Mouse (Mus musculus): ENCODE data around the gene Zfp740. TPM values are rescaled to one million over a fixed set of nuclear protein-coding genes. Genes with fewer than 3 reads are reported as not detected.
A peak's percentile ranks its signal among the peaks of the same experiment; 100 is the strongest.

Zfp740 gene
- total RNA-seq, 2 experiments from 2014 or later: 27.6 to 30.5 TPM

DNA sequence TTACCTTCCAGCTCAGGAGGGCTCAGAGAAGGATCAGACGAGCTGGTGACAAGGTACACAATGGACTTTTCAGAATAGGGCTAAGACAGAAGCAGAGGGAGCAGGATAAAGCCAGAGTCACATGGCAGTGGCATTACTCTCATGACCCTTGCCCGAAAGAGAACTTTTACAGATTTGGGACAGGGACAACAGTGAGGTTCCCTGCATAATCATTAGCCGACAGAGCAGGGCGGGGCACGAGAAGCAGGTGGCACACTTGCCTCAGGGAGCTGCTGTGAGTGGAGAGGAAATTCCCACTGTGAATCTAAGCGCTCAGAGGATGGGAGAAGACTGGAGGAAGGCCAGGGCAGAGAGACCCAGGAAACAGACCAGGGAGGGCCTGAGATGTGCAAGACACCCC lies 14.2 kb upstream of the Zfp740 start:
- no peak for DNase-seq
- intact Hi-C loops (cut with DNase I; ENCODE audit: low total_unique reads): no loop called here

DNA sequence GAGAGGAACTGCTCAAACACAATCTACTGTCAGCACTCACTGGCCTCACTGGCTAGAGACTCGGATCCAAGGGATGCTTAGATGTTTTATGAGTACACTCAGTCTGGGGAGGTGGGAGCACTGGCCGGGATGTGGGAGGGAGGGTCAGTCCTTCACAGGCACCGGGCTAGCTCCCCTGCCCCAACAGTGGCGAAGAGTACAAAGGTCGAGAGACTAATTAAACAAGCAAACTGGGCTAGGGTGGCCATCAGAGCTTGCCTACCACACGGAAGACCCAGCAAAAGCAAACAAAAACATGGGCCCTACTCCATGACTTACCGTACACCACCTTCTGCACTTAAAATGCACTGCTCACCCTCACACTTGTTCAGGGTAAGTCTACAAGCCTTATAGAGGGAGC lies 11.3 kb upstream of the Zfp740 start:
- intact Hi-C loops (cut with DNase I; ENCODE audit: low total_unique reads): no loop called here
- no peak for DNase-seq

DNA sequence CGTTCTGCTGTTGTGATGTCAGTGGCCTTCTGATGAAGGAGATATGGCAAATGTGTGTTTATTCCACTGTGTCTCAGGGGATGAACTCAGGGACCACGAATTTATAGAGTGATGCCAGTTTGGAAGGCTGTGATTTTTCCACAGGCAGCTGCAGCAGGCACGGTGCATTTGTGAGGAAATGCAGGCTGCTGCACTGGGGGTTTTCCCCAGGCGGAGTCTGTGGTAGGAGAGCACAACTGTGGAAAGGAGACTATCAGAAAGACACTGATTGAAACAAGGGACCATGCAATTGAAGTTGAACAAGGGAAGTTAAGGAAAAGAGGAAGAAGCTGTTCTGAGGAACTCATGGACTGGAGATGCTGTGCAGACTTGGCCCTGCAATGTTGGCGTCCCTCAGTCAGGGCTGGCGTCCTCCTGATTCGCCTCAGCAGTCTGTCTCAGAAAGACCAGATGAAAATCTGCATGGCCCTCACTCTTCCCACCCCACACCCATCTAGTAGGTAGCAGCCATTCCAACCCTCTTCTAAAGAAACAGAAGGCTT lies 10.7 kb upstream of the Zfp740 start:
- DNase-seq: no peak
- intact Hi-C loops (cut with DNase I; ENCODE audit: low total_unique reads): no loop called here

DNA sequence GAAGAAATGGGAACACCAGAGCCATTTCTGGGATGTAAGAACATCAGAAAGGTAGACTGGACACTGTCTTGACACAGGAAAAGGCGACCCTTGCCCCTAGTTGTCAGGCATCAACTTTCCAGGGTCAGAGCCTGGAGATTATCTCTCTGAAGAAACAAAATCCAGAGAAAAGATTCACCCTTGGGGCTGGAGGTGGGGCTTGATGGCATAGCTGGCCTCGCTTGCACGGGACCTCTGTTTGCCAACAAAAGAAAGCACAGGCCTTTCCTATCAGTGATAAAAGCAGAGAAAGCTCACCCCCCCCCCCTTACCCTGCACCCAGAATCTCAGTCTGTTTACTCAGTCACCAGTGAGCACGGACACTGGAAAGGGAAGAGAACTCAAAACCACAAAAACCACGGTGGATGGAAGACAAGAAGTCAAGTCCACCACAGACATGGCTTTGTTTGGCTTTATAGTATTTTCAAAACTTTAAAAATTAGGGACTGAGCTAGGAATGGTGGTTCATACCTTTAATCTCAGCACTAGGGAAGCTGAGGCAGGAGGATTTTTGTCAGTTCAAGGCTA lies 10.1 kb upstream of the Zfp740 start:
- DNase-seq: no peak
- intact Hi-C loops (cut with DNase I; ENCODE audit: low total_unique reads): no loop called here

DNA sequence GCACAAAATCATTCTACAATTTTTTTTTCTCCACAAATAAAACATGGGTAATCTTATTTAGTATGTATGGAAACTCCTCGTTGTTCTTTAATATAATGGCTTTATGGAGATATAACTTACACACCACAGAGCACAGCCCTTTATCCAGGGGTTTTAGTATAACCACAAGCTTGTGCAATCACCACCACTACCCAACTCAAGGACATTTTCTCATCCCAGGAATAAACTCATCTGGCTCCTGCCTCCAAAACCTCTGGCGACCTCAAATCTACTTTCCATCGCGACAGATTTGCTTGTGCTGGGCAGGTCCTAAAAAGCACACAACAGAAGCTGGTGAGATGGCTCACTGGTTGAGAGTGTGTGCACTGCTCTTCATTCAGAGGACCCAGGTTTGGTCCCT lies 9.4 kb upstream of the Zfp740 start:
- no peak for DNase-seq
- intact Hi-C loops (cut with DNase I; ENCODE audit: low total_unique reads): no loop called here

DNA sequence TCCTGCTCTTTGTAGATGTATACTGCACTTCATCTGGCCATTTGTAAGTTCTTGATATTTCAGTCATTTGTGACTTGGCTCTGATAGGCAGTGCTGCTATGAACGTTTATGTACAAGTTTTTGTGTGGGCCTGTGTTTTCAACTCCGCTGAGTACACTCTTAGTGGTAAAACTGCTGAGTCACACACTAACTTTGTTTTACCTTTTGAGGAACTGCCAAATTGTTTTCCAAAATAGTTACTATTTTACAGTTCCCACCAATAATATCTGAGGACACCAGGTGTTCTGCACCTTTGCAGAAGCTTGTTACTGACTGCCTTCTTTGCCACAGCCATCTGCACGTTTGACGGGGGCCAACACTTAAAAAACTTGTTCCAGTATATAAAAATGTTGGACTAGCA lies 8.6 kb upstream of the Zfp740 start:
- intact Hi-C loops (cut with DNase I; ENCODE audit: low total_unique reads): no loop called here
- no peak for DNase-seq

DNA sequence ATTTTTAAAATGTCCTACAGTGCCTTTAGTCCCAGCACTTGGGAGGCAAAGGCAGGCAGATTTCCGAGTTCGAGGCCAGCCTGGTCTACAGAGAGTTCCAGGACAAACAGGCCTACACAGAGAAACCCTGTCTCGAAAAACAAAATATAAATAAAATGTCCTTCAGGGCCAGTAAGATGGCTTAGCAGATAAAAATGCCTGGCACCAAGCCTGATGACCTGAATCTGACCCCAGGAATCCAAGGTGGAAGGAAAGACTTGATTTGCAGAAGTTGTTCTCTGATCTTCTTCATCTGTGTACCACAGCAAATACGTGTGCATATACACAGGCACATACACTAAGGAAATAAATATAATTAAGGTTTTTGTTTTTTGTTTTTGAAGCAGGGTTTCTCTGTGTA lies 7.7 kb upstream of the Zfp740 start:
- intact Hi-C loops (cut with DNase I; ENCODE audit: low total_unique reads): no loop called here
- no peak for DNase-seq

DNA sequence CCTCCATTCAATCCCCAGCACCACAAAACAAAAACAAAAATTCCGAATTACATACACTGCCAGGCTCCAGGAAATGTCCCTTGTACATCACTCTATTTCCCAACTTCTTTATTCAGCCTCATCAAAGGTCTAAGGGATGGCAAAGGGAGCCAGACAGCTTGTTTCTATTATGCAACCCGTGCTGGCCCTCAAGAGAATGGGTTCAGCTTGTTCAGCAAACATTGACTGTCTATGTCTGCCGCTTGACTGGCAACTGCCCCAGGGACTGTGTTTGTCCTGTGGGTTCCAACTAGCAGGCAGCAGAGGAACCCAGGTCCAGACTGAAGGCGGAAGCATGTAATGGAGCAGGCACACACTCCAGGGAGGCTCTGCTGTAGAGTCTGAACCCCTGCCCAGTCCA lies 4.2 kb upstream of the Zfp740 start:
- intact Hi-C loops (cut with DNase I; ENCODE audit: low total_unique reads): no loop called here

DNA sequence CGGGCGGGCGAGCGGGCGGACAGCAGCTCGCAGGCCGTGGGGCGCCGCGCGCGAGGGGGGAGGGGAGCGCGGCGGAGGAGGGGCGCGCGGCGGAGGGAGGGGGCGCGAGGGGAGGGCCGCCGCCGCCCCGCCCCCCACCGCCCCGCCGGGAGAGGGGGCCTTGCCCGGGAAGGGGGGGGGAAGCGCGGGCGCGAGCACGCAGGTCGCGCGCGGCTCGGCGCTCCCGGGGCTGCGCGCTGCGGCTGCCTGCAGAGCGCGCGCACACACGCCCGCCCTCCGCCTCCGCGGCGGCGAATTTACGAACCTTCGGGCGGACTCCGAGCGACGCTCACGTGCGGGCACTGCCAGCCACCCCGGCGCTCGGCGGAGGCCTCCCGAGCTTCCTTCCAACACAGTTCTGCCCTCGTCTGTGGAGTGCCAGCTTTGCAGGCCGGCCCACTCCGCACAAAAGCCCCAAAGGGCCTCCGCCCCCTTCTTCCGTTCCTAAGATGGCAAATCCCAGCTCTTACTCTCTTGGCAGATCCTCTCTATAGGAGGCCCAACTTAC lies 859 bp downstream of the Zfp740 start:
- peak; percentile 67 for DNase-seq
- intact Hi-C loops (cut with DNase I; ENCODE audit: low total_unique reads): no loop called here

More for the DNA sequence above, 4.2 kb upstream of the Zfp740 start:
- no peak for DNase-seq

DNA sequence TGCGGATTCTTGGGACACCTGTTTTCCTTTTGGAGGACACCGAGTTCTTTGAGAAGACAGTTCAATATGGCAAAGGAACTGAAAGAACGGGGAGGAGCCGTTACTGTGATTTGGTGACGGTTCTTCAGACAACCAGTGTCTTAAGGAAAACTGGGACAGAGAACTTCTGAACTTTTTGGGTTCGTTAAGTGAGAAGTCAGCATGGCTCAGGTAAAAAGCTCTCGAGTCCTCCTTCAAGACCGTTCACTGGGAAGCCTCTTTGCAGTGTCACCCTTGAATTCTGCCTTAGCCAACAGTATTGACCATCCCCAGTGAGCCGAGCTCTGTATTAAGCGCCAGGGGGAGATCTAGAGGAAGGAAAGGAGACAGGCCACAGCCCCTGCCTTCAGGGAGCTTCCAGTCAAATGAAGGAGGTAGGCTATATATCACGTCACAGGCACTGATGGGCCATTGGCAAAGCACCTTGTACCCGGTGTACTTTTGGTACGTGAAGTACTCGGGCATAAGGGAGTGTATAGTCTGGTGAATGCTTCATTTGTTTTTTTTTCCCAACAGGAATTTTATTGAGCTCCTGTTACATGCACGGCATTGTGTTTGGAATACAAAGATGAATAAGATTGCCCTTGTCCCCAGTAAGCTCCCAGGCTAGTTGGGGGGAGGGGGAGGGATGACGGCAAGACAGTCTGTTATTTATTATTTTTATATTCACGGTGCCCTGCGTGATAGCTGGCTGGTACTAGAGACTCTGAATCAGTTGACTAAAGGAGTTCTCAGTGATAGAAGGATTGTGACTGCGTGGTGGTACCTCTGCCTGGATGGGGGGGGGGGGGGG lies 1.8 kb downstream of the Zfp740 start, which contains the start of gene Csad:
Gene Csad, minus strand, starts transcription at position 51 of the 832 bp plus-strand sequence.
- no peak for DNase-seq
- intact Hi-C loops (cut with DNase I; ENCODE audit: low total_unique reads): no loop called here

DNA sequence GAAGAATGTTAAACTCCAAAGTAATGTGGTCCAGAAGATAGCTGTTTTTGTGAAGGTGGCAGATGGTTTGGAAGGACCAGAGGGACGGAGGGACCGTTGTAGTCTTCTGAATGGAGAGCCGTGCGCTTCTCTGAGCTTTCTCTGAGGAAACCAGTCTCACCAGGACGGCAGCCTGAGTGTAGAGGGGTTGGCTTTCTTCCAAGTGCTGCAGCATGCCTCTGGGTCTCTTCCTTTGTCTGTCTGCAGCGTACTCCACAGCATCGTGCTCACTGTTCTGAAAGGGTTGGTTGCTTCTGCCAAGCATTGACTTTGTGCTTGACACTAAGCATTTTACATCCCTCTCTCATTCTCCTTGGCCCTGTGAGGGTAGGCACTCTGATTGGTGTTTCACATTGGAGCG lies 2.7 kb downstream of the Zfp740 start:
- DNase-seq: no peak
- intact Hi-C loops (cut with DNase I; ENCODE audit: low total_unique reads): no loop called here

DNA sequence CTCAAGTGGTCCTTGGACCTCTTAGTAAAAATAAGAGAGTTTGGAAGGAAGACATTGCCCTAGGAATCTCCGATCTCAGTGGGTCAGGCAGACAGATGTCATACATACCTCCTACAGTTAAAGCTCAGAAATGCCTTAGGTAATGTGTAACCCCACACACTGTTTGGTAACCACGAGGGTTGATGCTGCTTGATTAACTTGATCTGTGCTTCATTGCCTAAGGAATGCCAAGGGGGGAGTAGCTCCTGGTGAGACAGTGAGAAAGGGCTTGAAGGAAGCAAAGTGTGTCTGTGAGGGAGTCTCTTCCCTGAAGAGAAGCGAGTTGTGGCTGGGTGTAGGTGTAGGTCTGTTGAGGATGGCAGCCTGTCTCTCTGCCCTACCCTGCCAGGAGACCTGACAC lies 4.3 kb downstream of the Zfp740 start:
- no peak for DNase-seq
- intact Hi-C loops (cut with DNase I; ENCODE audit: low total_unique reads): no loop called here

DNA sequence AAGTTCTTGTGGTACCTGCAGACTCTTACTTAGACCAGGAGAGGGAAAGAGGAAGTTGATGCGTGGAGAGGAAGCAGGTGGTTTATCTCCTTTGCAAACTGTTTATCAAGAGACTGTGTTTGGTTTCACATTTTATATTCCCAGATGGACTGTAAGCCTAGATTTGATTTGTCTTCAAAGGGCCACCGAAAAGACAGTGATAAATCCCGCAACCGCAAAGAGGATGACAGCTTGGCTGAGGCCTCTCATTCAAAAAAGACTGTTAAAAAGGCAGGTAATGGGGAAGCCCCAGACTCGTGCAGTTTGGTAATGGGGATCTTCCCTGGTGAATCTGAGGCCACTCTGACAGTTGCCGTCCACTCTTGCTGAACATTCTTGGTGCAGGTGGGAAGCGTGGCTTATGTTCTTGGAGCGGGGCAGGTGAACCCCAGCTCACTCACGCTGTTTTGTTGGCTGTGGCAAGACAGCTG lies 5.1 kb downstream of the Zfp740 start:
- no peak for DNase-seq

DNA sequence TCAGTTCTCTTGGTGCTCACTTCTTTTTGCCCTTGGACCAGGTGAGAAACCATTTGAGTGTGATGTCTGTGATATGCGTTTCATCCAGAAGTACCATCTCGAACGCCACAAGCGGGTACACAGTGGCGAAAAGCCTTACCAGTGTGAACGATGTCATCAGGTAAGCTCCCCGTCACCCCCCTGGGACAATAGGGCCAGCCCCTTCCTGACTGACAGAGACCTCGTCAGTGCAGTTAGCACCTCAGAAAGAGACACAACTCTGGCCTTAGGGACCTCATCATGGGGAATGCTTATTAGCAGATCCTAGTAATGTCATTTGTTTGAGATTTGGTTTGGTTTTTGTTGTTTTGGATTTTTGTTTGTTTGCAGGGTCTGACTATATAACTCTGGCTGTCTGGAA lies 6.1 kb downstream of the Zfp740 start:
- intact Hi-C loops (cut with DNase I; ENCODE audit: low total_unique reads): no loop called here
- no peak for DNase-seq

More for the DNA sequence above, 5.1 kb downstream of the Zfp740 start:
- intact Hi-C loops (cut with DNase I; ENCODE audit: low total_unique reads): no loop called here

DNA sequence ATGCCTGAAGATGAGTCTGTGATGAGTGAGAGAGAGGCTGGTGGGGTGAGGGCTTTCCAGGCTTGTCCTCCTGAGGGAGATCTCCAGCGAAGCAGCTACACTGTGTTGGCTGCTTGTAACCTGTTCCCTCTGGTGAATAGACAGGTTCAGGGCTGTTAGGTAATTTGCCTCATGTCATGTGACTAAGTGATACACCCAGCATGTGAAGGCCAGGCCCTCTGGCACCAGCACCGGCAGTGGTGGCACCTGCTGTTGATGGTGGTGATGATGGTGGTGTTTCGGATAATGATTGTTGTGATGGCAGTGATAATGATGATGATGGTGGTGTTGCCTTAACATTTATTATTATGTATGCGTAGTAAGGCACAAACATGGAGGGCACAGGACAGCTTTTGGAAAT lies 7.8 kb downstream of the Zfp740 start:
- intact Hi-C loops (cut with DNase I; ENCODE audit: low total_unique reads): no loop called here
- no peak for DNase-seq

DNA sequence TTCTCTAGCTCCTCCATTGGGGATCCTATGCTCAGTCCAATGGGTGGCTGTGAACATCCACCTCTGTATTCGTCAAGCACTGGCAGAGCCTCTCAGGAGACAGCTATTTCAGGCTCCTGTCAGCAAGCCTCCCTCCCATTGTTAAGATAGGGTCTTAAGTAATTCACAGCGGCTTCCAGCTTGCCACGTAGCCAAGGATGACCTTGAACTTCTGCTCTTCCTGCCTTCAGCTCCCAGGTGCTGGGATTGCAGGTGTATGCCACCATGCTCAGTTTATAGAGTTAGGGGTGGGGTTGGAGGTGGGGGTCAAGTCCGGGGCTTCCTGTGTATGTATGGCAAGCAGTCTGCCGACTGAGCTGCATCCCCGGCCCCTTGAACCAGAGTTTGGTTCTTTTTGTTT lies 8.8 kb downstream of the Zfp740 start:
- DNase-seq: no peak
- intact Hi-C loops (cut with DNase I; ENCODE audit: low total_unique reads): no loop called here

DNA sequence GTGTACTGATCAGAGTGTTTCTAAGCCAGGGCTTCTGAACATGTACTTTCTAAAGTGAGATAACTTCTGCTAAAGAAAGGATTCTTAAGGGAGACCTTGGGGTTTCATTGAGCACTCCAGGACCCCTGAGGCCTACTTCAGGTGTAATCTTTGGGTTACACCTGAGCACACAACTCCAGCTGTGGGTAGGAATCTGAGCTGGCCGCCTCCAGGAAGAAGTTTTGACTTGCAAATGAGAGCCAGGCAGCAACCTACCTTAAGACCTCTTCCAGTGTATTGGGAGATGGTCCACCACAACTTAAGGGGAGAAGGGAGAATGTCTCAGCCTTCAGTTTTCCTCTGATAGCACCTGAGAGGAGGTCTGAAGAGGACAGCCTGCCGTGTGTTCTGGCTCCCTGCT lies 11.1 kb downstream of the Zfp740 start:
- DNase-seq: no peak
- intact Hi-C loops (cut with DNase I; ENCODE audit: low total_unique reads): no loop called here

DNA sequence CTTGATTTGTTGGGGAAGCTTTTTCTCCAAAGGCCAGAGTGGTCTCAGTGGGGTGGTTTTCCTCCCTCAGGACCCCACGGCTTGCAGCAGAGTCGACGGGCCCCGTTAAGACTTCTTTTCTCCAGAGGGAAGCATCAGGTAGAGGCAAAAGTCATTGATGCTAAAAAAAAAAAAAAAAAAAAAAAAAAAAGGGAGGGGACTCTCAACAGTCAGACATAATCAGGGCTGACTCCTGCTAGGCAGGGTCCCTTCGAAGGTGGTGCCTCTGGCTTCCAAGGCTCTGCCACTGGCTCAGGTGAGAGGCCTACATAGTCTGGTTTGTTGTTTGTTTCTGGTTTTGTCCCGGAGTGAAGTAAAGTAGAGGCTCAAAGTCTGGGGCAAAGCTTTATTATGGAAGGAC lies 12.6 kb downstream of the Zfp740 start:
- intact Hi-C loops (cut with DNase I; ENCODE audit: low total_unique reads): no loop called here
- DNase-seq: no peak

DNA sequence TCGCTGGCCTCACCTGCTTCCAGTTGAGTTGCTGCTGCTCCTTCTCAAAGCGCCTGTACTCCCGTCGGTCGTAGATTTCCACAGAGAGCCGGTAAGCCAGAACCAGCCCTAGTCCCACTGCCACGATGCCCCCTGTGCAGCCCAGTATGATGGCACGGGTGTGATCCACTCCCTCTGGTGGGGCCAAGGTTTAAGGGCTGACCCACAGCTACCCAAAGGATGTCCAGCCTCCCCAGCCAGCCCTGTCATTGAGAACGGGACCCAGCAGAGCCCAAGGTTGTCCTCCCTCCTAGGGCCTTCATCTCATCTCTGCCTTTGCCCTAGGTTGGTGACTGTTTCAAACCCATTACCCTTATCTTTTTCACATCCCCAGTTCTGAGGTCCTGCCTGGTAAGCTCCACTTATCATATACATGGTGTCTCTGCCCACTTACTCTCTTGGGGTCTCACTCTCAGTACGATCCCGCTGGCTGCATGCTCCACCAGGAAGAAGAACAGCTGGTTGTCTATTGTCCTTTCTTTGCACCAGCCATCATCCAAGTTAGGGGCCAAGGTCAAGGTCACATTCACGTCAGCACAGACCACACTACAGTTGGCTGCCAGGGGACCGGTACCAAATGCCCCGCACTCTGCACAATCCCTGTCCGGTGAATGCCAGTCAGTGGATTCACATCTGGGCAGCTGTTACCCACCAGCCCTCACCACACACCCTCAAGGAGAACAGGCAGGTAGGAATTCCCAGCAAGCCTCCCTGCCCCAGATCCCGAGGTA lies 13.6 kb downstream of the Zfp740 start:
- no peak for DNase-seq
- intact Hi-C loops (cut with DNase I; ENCODE audit: low total_unique reads): no loop called here

DNA sequence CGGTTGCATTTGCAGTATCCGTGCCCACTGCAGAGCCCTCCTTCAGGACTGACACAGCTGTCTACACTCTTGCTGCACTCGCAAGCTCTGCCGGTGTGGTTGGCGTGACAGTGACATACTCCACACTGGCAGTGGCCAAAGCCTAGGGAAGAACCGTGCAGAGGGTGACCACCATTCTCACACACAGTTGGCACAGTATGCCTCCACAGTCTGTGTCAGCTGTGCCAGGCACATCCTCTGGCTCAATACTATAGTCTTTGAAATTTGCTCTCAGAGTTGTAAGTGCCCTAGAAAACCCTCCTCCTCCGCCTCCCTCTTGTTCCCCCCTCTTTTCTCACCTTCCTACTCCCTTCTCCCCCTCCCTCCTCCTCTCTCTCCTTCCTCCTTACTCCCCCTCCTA lies 14.3 kb downstream of the Zfp740 start:
- intact Hi-C loops (cut with DNase I; ENCODE audit: low total_unique reads): no loop called here
- no peak for DNase-seq
